ENCODE assay signal across 18 mouse cellular contexts in the genomic region with DNA sequence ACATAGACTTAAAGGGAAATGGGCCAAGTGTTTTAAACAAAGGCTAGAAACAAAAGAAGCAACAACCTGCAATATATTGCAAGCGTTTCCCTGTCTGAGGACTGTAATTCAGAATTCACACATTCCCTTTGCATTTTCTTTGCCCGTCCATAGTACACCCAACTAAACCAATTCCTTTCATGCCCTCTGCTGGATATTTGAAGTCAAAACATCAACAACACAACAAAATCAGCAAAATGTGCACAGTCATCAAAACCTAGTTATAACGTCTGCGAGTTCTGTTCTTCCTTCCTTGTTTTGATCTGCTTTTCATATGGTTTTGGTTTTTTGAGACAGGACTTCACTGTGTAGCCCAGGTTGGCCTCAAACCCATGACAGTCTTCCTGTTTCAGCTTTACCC.
DNase-seq lines count a peak whose midpoint lies in the region; ATAC-seq and TF ChIP-seq lines count a peak whose summit lies in the region.
"Had no signal": no experiment of that assay in that cellular context is flagged by ENCODE, and none has a peak within 500 bp of the region (broad histone marks: within the 10 kb centered on the region; RNA-seq: fewer than 3 reads in every experiment).

No protein-coding gene starts in this region.

- H3K27ac ChIP-seq in intestine, postnatal 0 days (ENCODE audit: low read depth, low read length), result no peak overlapping the region
- H3K27ac ChIP-seq in intestine, embryonic 16.5 days (ENCODE audit: low read length), result no peak overlapping the region
- H3K27ac ChIP-seq in lung, postnatal 0 days (ENCODE audit: low read length), result no peak overlapping the region
- no peak overlapping the region for H3K27ac ChIP-seq in ES-E14 (ENCODE audit: insufficient read depth, low read depth, low read length, poor library complexity, severe bottlenecking)
- H3K27ac ChIP-seq: lung, embryonic 15.5 days; neural tube, embryonic 12.5 days had no signal

- no peaks in the 10 kb centered on the region for H3K36me3 ChIP-seq in intestine, postnatal 0 days (ENCODE audit: control insufficient read depth, insufficient read depth)
- no peaks in the 10 kb centered on the region for H3K36me3 ChIP-seq in intestine, embryonic 16.5 days (ENCODE audit: control insufficient read depth, insufficient read depth, low read length)
- H3K36me3 ChIP-seq in lung, postnatal 0 days (ENCODE audit: insufficient read depth, low read length), result no peaks in the 10 kb centered on the region
- H3K36me3 ChIP-seq in ES-E14 (ENCODE audit: control insufficient read depth, insufficient read depth, low read length, poor library complexity, severe bottlenecking), result no peaks in the 10 kb centered on the region
- H3K36me3 ChIP-seq: G1E; lung, embryonic 15.5 days; neural tube, embryonic 12.5 days had no signal

- H3K27me3 ChIP-seq in intestine, postnatal 0 days (replicated peaks; ENCODE audit: control insufficient read depth, insufficient read depth, low read length), result no peaks in the 10 kb centered on the region
- H3K27me3 ChIP-seq in intestine, embryonic 16.5 days (replicated peaks; ENCODE audit: control insufficient read depth, insufficient read depth, low read length), result no peaks in the 10 kb centered on the region
- H3K27me3 ChIP-seq in lung, postnatal 0 days (replicated peaks; ENCODE audit: insufficient read depth, low read length), result no peaks in the 10 kb centered on the region
- H3K27me3 ChIP-seq: lung, embryonic 15.5 days; neural tube, embryonic 12.5 days had no signal

- no peak overlapping the region for H3K9ac ChIP-seq in intestine, postnatal 0 days (ENCODE audit: low read depth, low read length)
- H3K9ac ChIP-seq in intestine, embryonic 16.5 days (ENCODE audit: low read depth, low read length), result no peak overlapping the region
- H3K9ac ChIP-seq in lung, postnatal 0 days (replicated peaks; ENCODE audit: low read depth), result no peak overlapping the region
- H3K9ac ChIP-seq in ES-E14 (ENCODE audit: insufficient read depth, low read depth, low read length, poor library complexity, severe bottlenecking), result no peak overlapping the region
- H3K9ac ChIP-seq: lung, embryonic 15.5 days; neural tube, embryonic 12.5 days had no signal

- H3K4me3 ChIP-seq in intestine, postnatal 0 days (ENCODE audit: low read depth, low read length), result no peak overlapping the region
- no peak overlapping the region for H3K4me3 ChIP-seq in intestine, embryonic 16.5 days (ENCODE audit: low read length)
- H3K4me3 ChIP-seq in lung, postnatal 0 days (ENCODE audit: low read depth, low read length), result no peak overlapping the region
- H3K4me3 ChIP-seq in ES-E14 (ENCODE audit: insufficient read depth in 1 of 2, low read depth in 1 of 2, low read length in 2 of 2, poor library complexity in 1 of 2, severe bottlenecking in 1 of 2), result no peak overlapping the region
- H3K4me3 ChIP-seq: lung, embryonic 15.5 days; neural tube, embryonic 12.5 days had no signal

- peak; percentile 60 for TF ChIP-seq CTCF in intestine, postnatal 0 days (IDR thresholded peaks at IDR 0.05; ENCODE audit: low read depth)
- peak; percentile 62 for TF ChIP-seq CTCF in lung, postnatal 0 days (IDR thresholded peaks at IDR 0.05)

- H3K4me2 ChIP-seq in intestine, postnatal 0 days (replicated peaks; ENCODE audit: low read depth), result no peak overlapping the region
- no peak overlapping the region for H3K4me2 ChIP-seq in intestine, embryonic 16.5 days (ENCODE audit: low read depth, low read length)
- H3K4me2 ChIP-seq in lung, postnatal 0 days (replicated peaks; ENCODE audit: low read depth, low read length), result no peak overlapping the region
- H3K4me2 ChIP-seq: lung, embryonic 15.5 days; midbrain, embryonic 11.5 days; neural tube, embryonic 12.5 days had no signal

- H3K4me1 ChIP-seq in intestine, postnatal 0 days (replicated peaks; ENCODE audit: control insufficient read depth, insufficient read depth, low read length), result no peaks in the 10 kb centered on the region
- H3K4me1 ChIP-seq in intestine, embryonic 16.5 days (ENCODE audit: control insufficient read depth, insufficient read depth, low read length), result no peaks in the 10 kb centered on the region
- H3K4me1 ChIP-seq in lung, postnatal 0 days (ENCODE audit: insufficient read depth, low read depth, low read length), result no peaks in the 10 kb centered on the region
- no peaks in the 10 kb centered on the region for H3K4me1 ChIP-seq in ES-E14 (ENCODE audit: control insufficient read depth in 2 of 2, insufficient read depth in 2 of 2, low read length in 2 of 2, poor library complexity in 1 of 2)
- H3K4me1 ChIP-seq: lung, embryonic 15.5 days; neural tube, embryonic 12.5 days had no signal

- no peaks in the 10 kb centered on the region for H3K9me3 ChIP-seq in intestine, postnatal 0 days (ENCODE audit: control insufficient read depth)
- no peaks in the 10 kb centered on the region for H3K9me3 ChIP-seq in intestine, embryonic 16.5 days (ENCODE audit: control insufficient read depth, low read length)
- no peaks in the 10 kb centered on the region for H3K9me3 ChIP-seq in lung, postnatal 0 days (ENCODE audit: low read length)
- no peaks in the 10 kb centered on the region for H3K9me3 ChIP-seq in ES-E14 (ENCODE audit: control insufficient read depth, insufficient read depth, low read depth, low read length)
- H3K9me3 ChIP-seq: G1E; lung, embryonic 15.5 days; neural tube, embryonic 12.5 days had no signal

- no peak for ATAC-seq in intestine, postnatal 0 days
- ATAC-seq in intestine, embryonic 16.5 days, result no peak
- ATAC-seq in lung, postnatal 0 days, result no peak
- ATAC-seq: inflammation-experienced regulatory T-cells, adult 6 months had no signal

- DNase-seq in lung, postnatal 0 days (ENCODE audit: low spot score), result peak; percentile 52
- DNase-seq in lung, adult 18-20 months, result no peak
- DNase-seq in ES-E14 (ENCODE audit: low read depth, low spot score) (peak; percentile 15), ZHBTc4 (ENCODE audit: low read depth, low spot score) (peak; percentile 42)
- DNase-seq in spleen, adult 12 weeks (ENCODE audit: low spot score), result no peak
- no peak for DNase-seq in urinary bladder, postnatal 25 days (ENCODE audit: low spot score)
- DNase-seq: adrenal gland, adult 2 months; cerebellum, postnatal 36 days; heart, postnatal 14 days; layer of hippocampus, adult 9-11 months; right cerebral cortex, adult 18-20 months had no signal

- in situ Hi-C loops in ES-E14 (cut with MboI; ENCODE audit: low sequenced_read_pairs in 2 of 2, unreplicated experiment in 2 of 2), result loop anchor here (10.0 to 25.0 kb wide), 3 partner anchors 274 to 649 kb away; a partner anchor contains a TSS

- WGBS in intestine, postnatal 0 days, result 59% methylated on average over 4 of the region's 4 CpGs
- 64% methylated on average over 4 of the region's 4 CpGs for WGBS in intestine, embryonic 16.5 days
- WGBS in lung, postnatal 0 days, result 52% methylated on average over 4 of the region's 4 CpGs

- no peak for TF ChIP-seq EP300 in lung, postnatal 0 days (IDR thresholded peaks at IDR 0.05)

TF ChIP-seq in ES-E14, 5 proteins besides CTCF, POLR2A, EP300 and RAD21:
- peak; percentile 98 for TF ChIP-seq MAFK (IDR thresholded peaks at IDR 0.05; ENCODE audit: insufficient read depth, low read depth, low read length)
- no peak for TF ChIP-seq ZC3H11A (IDR thresholded peaks at IDR 0.05; ENCODE audit: borderline replicate concordance, low read depth, low read length)

Comparison
In these comparisons a context has a peak if more than half of its experiments do, and no peak if none do; other contexts are left out.
1. DNase-seq: peak in lung, postnatal 0 days (single experiment), ES-E14 (single experiment) and ZHBTc4 (single experiment); none in lung, adult 18-20 months (0 of 2), spleen, adult 12 weeks (single experiment) and urinary bladder, postnatal 25 days (single experiment).